19 mouse cellular contexts compared by ENCODE assay signal in the genomic region with DNA sequence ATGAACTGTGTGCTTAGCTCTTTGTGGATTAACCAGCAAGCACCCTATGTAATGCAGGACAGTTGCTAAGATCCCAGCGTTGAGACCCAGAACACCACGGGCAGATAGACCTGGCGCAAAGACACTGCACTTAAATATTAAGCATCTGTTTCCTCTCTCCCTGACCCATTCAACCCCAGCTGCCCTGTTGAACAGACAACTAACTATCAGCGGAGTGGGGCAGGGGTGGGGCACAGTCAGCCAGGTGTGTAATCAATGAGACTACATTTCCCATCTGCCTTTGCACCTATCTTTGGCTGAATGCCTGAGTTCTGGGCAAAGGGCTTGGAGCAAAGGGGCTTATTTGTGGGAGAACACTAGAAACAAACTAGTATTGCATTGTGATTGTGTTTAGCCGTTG.
DNase-seq lines count a peak whose midpoint lies in the region; ATAC-seq and TF ChIP-seq lines count a peak whose summit lies in the region.
"Had no signal": no experiment of that assay in that cellular context is flagged by ENCODE, and none has a peak within 500 bp of the region (broad histone marks: within the 10 kb centered on the region; RNA-seq: fewer than 3 reads in every experiment).

No protein-coding gene starts in this region.

- ATAC-seq in heart, embryonic 11.5 days (replicated peaks; ENCODE audit: insufficient number of reproducible peaks, low FRiP score, low TSS enrichment), result no peak
- no peak for ATAC-seq in kidney, embryonic 15.5 days (replicated peaks; ENCODE audit: low FRiP score)
- no peak for ATAC-seq in midbrain, postnatal 0 days (ENCODE audit: low FRiP score)
- ATAC-seq in midbrain, embryonic 13.5 days, result no peak
- ATAC-seq: forebrain, embryonic 15.5 days had no signal

- H3K4me1 ChIP-seq in heart, embryonic 11.5 days (ENCODE audit: control insufficient read depth, insufficient read depth, low read length), result no peaks in the 10 kb centered on the region
- no peaks in the 10 kb centered on the region for H3K4me1 ChIP-seq in kidney, embryonic 15.5 days
- peaks cover 7% of the 10 kb centered on the region; the same call in 1 of the 2 replicates for H3K4me1 ChIP-seq in midbrain, postnatal 0 days (ENCODE audit: insufficient read depth, low read length)
- H3K4me1 ChIP-seq in midbrain, embryonic 13.5 days (replicated peaks), result peaks cover 4% of the 10 kb centered on the region; the same call in 1 of the 2 replicates
- H3K4me1 ChIP-seq: forebrain, embryonic 10.5 days had no signal

- WGBS in heart, embryonic 11.5 days (ENCODE audit: insufficient replicate concordance), result 89% methylated on average over 5 of the region's 5 CpGs
- WGBS in kidney, embryonic 15.5 days, result 85% methylated on average over 5 of the region's 5 CpGs
- WGBS in midbrain, postnatal 0 days, result 88% methylated on average over 5 of the region's 5 CpGs
- 93% methylated on average over 5 of the region's 5 CpGs for WGBS in midbrain, embryonic 13.5 days

- no peaks in the 10 kb centered on the region for H3K36me3 ChIP-seq in heart, embryonic 11.5 days (ENCODE audit: control insufficient read depth, insufficient read depth, low read length)
- no peaks in the 10 kb centered on the region for H3K36me3 ChIP-seq in kidney, embryonic 15.5 days
- no peaks in the 10 kb centered on the region for H3K36me3 ChIP-seq in midbrain, postnatal 0 days (ENCODE audit: insufficient read depth, low read length)
- H3K36me3 ChIP-seq in midbrain, embryonic 13.5 days, result no peaks in the 10 kb centered on the region
- H3K36me3 ChIP-seq: embryonic facial prominence, embryonic 15.5 days; forebrain, embryonic 10.5 days; forebrain, embryonic 15.5 days; heart, embryonic 13.5 days had no signal

- no peak for TF ChIP-seq CTCF in midbrain, postnatal 0 days (IDR thresholded peaks at IDR 0.05)

- H3K27me3 ChIP-seq in heart, embryonic 11.5 days (ENCODE audit: control insufficient read depth, insufficient read depth, low read length), result no peaks in the 10 kb centered on the region
- H3K27me3 ChIP-seq in kidney, embryonic 15.5 days, result no peaks in the 10 kb centered on the region
- no peaks in the 10 kb centered on the region for H3K27me3 ChIP-seq in midbrain, postnatal 0 days (ENCODE audit: insufficient read depth, low read length)
- H3K27me3 ChIP-seq in midbrain, embryonic 13.5 days, result no peaks in the 10 kb centered on the region
- H3K27me3 ChIP-seq: embryonic facial prominence, embryonic 15.5 days; forebrain, embryonic 15.5 days; heart, embryonic 13.5 days had no signal

- DNase-seq in heart, adult 11 months, result peak; percentile 64
- peak; percentile 42 to 49 for DNase-seq in kidney, adult 8-10 months
- no peak for DNase-seq in midbrain, postnatal 0 days (ENCODE audit: low spot score)
- DNase-seq in gastrocnemius, postnatal 4 days (ENCODE audit: low spot score in 2 of 2), result no peak
- DNase-seq: adrenal gland, postnatal 10 days; cerebellum, adult 11 months; cerebellum, adult 8-10 months; cerebellum, postnatal 14 days; embryo, embryonic 11 days; gastrocnemius, postnatal 10 days; heart, postnatal 36 days had no signal

- H3K27ac ChIP-seq in heart, embryonic 11.5 days (ENCODE audit: low read depth, low read length), result no peak overlapping the region
- H3K27ac ChIP-seq in kidney, embryonic 15.5 days, result no peak overlapping the region
- 0 out of 2 replicates have a peak overlapping the region, but pooled peaks have one; percentile 1 for H3K27ac ChIP-seq in midbrain, postnatal 0 days (ENCODE audit: low read depth, low read length)
- H3K27ac ChIP-seq in midbrain, embryonic 13.5 days, result no peak overlapping the region
- H3K27ac ChIP-seq: embryonic facial prominence, embryonic 15.5 days; forebrain, embryonic 10.5 days; forebrain, embryonic 15.5 days; heart, embryonic 13.5 days had no signal

- H3K4me3 ChIP-seq in heart, embryonic 11.5 days (ENCODE audit: low read depth, low read length), result no peak overlapping the region
- no peak overlapping the region for H3K4me3 ChIP-seq in kidney, embryonic 15.5 days (replicated peaks)
- H3K4me3 ChIP-seq in midbrain, postnatal 0 days (ENCODE audit: low read depth, low read length), result no peak overlapping the region
- no peak overlapping the region for H3K4me3 ChIP-seq in midbrain, embryonic 13.5 days (replicated peaks)
- H3K4me3 ChIP-seq: embryonic facial prominence, embryonic 15.5 days; erythroblast, embryonic 14.5 days; forebrain, embryonic 10.5 days; forebrain, embryonic 15.5 days; heart, embryonic 13.5 days had no signal

- no peak overlapping the region for H3K4me2 ChIP-seq in heart, embryonic 11.5 days
- no peak overlapping the region for H3K4me2 ChIP-seq in kidney, embryonic 15.5 days
- H3K4me2 ChIP-seq in midbrain, postnatal 0 days (ENCODE audit: low read depth, low read length, poor library complexity, severe bottlenecking), result no peak overlapping the region
- H3K4me2 ChIP-seq in midbrain, embryonic 13.5 days (replicated peaks), result no peak overlapping the region
- H3K4me2 ChIP-seq: embryonic facial prominence, embryonic 15.5 days; forebrain, embryonic 15.5 days; heart, embryonic 13.5 days had no signal

- no peaks in the 10 kb centered on the region for H3K9me3 ChIP-seq in heart, embryonic 11.5 days (replicated peaks; ENCODE audit: control insufficient read depth, low read length)
- no peaks in the 10 kb centered on the region for H3K9me3 ChIP-seq in kidney, embryonic 15.5 days (replicated peaks)
- no peaks in the 10 kb centered on the region for H3K9me3 ChIP-seq in midbrain, postnatal 0 days (ENCODE audit: low read length)
- no peaks in the 10 kb centered on the region for H3K9me3 ChIP-seq in midbrain, embryonic 13.5 days
- H3K9me3 ChIP-seq: embryonic facial prominence, embryonic 15.5 days; forebrain, embryonic 10.5 days; forebrain, embryonic 15.5 days; heart, embryonic 13.5 days had no signal

- H3K9ac ChIP-seq in heart, embryonic 11.5 days (ENCODE audit: low read depth, low read length), result no peak overlapping the region
- no peak overlapping the region for H3K9ac ChIP-seq in kidney, embryonic 15.5 days
- H3K9ac ChIP-seq in midbrain, postnatal 0 days (replicated peaks; ENCODE audit: low read length, poor library complexity, severe bottlenecking), result no peak overlapping the region
- H3K9ac ChIP-seq in midbrain, embryonic 13.5 days (replicated peaks), result no peak overlapping the region
- H3K9ac ChIP-seq: embryonic facial prominence, embryonic 15.5 days; forebrain, embryonic 15.5 days; heart, embryonic 13.5 days had no signal

Comparison
In these comparisons a context has a peak if more than half of its experiments do, and no peak if none do; other contexts are left out.
1. DNase-seq: peak in heart, adult 11 months (single experiment) and kidney, adult 8-10 months (2 of 2); none in midbrain, postnatal 0 days (single experiment) and gastrocnemius, postnatal 4 days (0 of 2).